Mouse (Mus musculus) testis, adult 2 months (tissue): Measurements from ENCODE around the gene Setd2. TPM values are rescaled to one million over a fixed set of nuclear protein-coding genes. Genes with fewer than 3 reads are reported as not detected.

Experiments used
- H3K27ac ChIP-seq: fragments of 200-500 bp; 2 replicates; pipeline ENCODE4 v1.5.1; 2012; ENCODE audit warnings: low read depth, low read length; ENCODE audit not compliant: control insufficient read depth, insufficient read depth
- H3K27me3 ChIP-seq: fragments of 200-500 bp; 2 replicates; pipeline ENCODE4 v1.6.1; 2012; ENCODE audit warnings: mild to moderate bottlenecking, low read length, moderate library complexity; ENCODE audit not compliant: control insufficient read depth, insufficient read depth
- H3K36me3 ChIP-seq: fragments of 200-500 bp; 2 replicates; pipeline ENCODE4 v1.6.1; 2012; ENCODE audit warnings: mild to moderate bottlenecking, low read length; ENCODE audit not compliant: control insufficient read depth, insufficient read depth
- H3K4me1 ChIP-seq: fragments of 200-500 bp; 2 replicates; pipeline ENCODE4 v1.6.1; 2012; ENCODE audit warnings: low read length; ENCODE audit not compliant: control insufficient read depth, insufficient read depth
- H3K4me3 ChIP-seq: fragments of 200-500 bp; 2 replicates; pipeline ENCODE4 v1.5.1; 2012; ENCODE audit warnings: low read depth, mild to moderate bottlenecking, low read length, moderate library complexity, mixed read lengths; ENCODE audit not compliant: control insufficient read depth
- CTCF ChIP-seq: fragments of 200-500 bp; IDR thresholded peaks from 2 replicates; pipeline ENCODE4 v1.5.1; 2012; ENCODE audit warnings: low read depth, mild to moderate bottlenecking, inconsistent platforms, low read length, moderate library complexity; ENCODE audit not compliant: control insufficient read depth, insufficient read depth, insufficient replicate concordance
- POLR2A ChIP-seq: fragments of 200-500 bp; IDR thresholded peaks from 2 replicates; pipeline ENCODE4 v1.6.1; 2012; ENCODE audit warnings: low read depth, mild to moderate bottlenecking, inconsistent platforms, low read length, moderate library complexity; ENCODE audit not compliant: control insufficient read depth
- polyA plus RNA-seq: library from polyadenylated mRNA; depleted of rRNA; stranded (reverse); fragments of >200 nt; gene quantifications from 2 replicates; pipeline ENCODE4 v1.2.3, GENCODE M21; 2012

The Setd2 gene
- polyA plus RNA-seq, 1 experiment = 34.8 TPM

DNA sequence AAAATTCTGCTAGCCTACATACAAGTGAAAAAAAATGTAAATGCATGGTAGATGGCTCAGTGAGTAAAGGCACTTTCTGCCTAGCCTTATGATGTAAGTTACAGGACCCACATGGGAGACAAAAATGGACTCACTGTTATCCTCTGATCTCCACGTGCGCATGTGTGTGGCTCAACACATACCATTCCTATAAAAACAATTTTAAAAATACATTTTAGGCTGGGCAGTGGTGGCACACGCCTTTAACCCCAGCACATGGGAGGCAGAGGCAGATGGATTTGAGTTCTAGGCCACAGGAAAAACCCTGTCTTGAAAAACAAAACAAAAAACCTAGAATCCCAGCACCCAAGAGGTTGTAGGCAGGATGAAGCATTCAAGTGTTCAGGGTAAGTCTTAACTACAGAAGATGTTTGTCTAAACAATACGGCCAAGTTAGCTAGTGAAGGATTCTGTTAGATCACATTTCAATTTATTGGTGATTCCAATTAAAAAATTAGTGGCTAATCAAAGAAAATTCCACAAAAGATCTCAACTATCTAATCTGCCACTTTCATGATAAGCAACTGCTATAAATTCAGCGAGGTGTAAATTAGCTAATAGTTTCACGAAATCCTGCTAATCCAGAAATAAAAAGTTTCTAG is 1.1 kb upstream of the Setd2 start:
- H3K4me3 ChIP-seq = peak overlapping the region; percentile 52
- peak overlapping the region; percentile 12; the same call in 1 of the 2 replicates for H3K27ac ChIP-seq
- no peaks in the 10 kb centered on the region for H3K36me3 ChIP-seq
- TF ChIP-seq POLR2A = no peak
- no peaks in the 10 kb centered on the region for H3K27me3 ChIP-seq
- H3K4me1 ChIP-seq = no peaks in the 10 kb centered on the region

- Histone ChIP-seq H3K36me3 (no peaks in the 10 kb centered on the region), H3K27ac (peak overlapping the region; percentile 98), H3K27me3 (no peaks in the 10 kb centered on the region), H3K4me1 (no peaks in the 10 kb centered on the region), H3K4me3 (peak overlapping the region; percentile 99)
- TF ChIP-seq POLR2A = peak; percentile 57; the same call in 1 of the 2 replicates
- TF ChIP-seq CTCF = peak; percentile 31; the same call in 1 of the 2 replicates
Measured at GRCm38 (mm10) chr9:110531914-110532489, 395 bp upstream of the Setd2 start.

GRCm38 (mm10) chr9:110533645-110534044 is 1.2 kb downstream of the Setd2 start:
- TF ChIP-seq CTCF (no peak), POLR2A (no peak)
- Histone ChIP-seq H3K4me1 (no peaks in the 10 kb centered on the region; the same call in 1 of the 2 replicates), H3K27me3 (no peaks in the 10 kb centered on the region), H3K27ac (peak overlapping the region; percentile 75), H3K4me3 (peak overlapping the region; percentile 69), H3K36me3 (no peaks in the 10 kb centered on the region)

GRCm38 (mm10) chr9:110535114-110535513 is 2.7 kb downstream of the Setd2 start:
- Histone ChIP-seq H3K27ac (no peak overlapping the region), H3K4me1 (peaks cover 2% of the 10 kb centered on the region; the same call in 1 of the 2 replicates), H3K4me3 (peak overlapping the region; percentile 50; the same call in 1 of the 2 replicates), H3K36me3 (no peaks in the 10 kb centered on the region), H3K27me3 (no peaks in the 10 kb centered on the region)
- TF ChIP-seq CTCF = no peak
- TF ChIP-seq POLR2A = no peak

DNA sequence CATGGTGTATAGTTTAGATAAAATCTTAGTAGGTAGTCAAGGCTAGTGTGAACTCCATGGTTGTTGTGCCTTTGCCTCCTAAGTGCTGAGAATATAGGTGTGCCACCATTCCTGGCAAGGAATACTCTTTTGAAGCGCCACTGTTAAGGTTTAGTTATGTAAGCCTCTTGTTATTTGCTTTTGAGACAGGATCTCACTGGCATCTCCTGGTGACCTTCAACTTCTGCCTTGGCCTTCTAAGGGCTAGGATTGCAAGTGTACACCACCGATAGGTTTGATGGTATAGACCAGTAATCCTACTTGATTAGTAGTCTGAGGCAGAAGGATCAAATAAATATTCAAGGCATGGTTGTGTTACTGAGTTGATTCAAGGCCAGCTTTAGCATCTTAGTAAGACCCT is 4.2 kb downstream of the Setd2 start:
- peak overlapping the region; percentile 33; the same call in 1 of the 2 replicates for H3K4me3 ChIP-seq
- TF ChIP-seq POLR2A (no peak), CTCF (no peak)
- H3K4me1 ChIP-seq = peaks cover 2% of the 10 kb centered on the region; the same call in 1 of the 2 replicates
- no peaks in the 10 kb centered on the region for H3K27me3 ChIP-seq
- H3K27ac ChIP-seq = no peak overlapping the region
- no peaks in the 10 kb centered on the region for H3K36me3 ChIP-seq

DNA sequence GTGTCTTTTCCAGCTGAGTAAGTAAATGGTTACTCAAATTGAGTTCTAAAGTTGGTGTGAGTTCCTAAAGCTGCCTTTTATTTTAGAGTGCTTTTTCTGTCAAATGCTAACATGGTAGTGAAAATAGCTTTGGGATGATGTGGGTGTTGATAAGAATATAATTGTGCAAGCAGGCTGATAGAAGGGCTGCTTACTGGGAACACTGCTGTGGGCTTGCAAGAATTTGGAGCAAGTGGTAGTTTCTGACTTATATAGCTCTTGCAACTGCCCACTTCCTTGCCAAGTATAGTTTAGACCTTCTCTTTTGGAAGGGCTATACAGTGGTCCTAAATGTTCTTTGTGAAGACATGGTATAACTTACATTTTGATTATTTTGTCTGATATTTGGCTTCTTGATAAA is 6.1 kb downstream of the Setd2 start:
- H3K36me3 ChIP-seq = no peaks in the 10 kb centered on the region; the same call in 1 of the 2 replicates
- no peak for TF ChIP-seq CTCF
- TF ChIP-seq POLR2A = no peak
- no peaks in the 10 kb centered on the region for H3K27me3 ChIP-seq
- H3K27ac ChIP-seq = no peak overlapping the region
- no peak overlapping the region for H3K4me3 ChIP-seq
- peaks cover 2% of the 10 kb centered on the region; the same call in 1 of the 2 replicates for H3K4me1 ChIP-seq

DNA sequence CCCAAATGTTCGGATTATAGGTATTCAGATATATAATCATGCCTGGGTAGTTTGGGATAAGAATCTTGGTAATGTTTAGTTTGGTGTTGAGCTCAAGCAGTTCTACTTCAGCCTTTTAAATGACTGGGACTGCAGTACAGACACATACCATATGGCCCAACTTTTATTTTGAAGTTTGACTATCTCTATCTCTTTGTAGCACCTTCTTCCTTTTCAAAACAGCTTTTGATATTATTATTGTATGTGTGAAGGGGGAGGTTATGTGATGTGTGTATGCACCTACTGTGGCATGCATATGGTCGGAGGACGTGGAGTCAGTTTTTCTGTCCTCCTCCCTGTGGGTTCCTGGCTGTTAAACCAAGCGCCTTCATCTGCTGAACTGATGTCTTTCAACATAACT is 9.6 kb downstream of the Setd2 start:
- TF ChIP-seq POLR2A = no peak
- TF ChIP-seq CTCF = no peak
- Histone ChIP-seq H3K4me1 (peaks cover 2% of the 10 kb centered on the region; the same call in 1 of the 2 replicates), H3K27ac (no peak overlapping the region), H3K36me3 (no peaks in the 10 kb centered on the region; the same call in 1 of the 2 replicates), H3K4me3 (no peak overlapping the region), H3K27me3 (no peaks in the 10 kb centered on the region)

- TF ChIP-seq POLR2A (no peak), CTCF (no peak)
- H3K4me1 ChIP-seq = no peaks in the 10 kb centered on the region
- peaks cover 4% of the 10 kb centered on the region for H3K36me3 ChIP-seq
- H3K4me3 ChIP-seq = no peak overlapping the region
- H3K27me3 ChIP-seq = no peaks in the 10 kb centered on the region
- H3K27ac ChIP-seq = no peak overlapping the region
Measured at GRCm38 (mm10) chr9:110548261-110548660, 15.9 kb downstream of the Setd2 start.
